Mouse (Mus musculus) C2C12 (cell line): Measurements from ENCODE around the gene Prcp. TPM values are rescaled to one million over a fixed set of nuclear protein-coding genes. Genes with fewer than 3 reads are reported as not detected.

Experiments used
- H3K27me3 ChIP-seq: one replicate; pipeline ENCODE4 v1.6.1; 2011; ENCODE audit not compliant: control insufficient read depth, insufficient read depth, insufficient read length
- H3K36me3 ChIP-seq: one replicate; pipeline ENCODE4 v1.6.1; 2011; ENCODE audit not compliant: control insufficient read depth, insufficient read depth
- H3K4me3 ChIP-seq: one replicate; pipeline ENCODE4 v1.5.1; 2011; ENCODE audit warnings: mild to moderate bottlenecking, control low read depth; ENCODE audit not compliant: poor library complexity, insufficient read depth, severe bottlenecking
- H3K79me2 ChIP-seq: one replicate; pipeline ENCODE4 v1.6.1; 2011; ENCODE audit not compliant: control insufficient read depth, insufficient read depth
- H3K79me3 ChIP-seq: one replicate; pipeline ENCODE4 v1.6.1; 2011; ENCODE audit warnings: low read depth, control low read depth
- H3ac ChIP-seq: one replicate; pipeline ENCODE3; 2011; ENCODE audit warnings: low read depth; ENCODE audit not compliant: control insufficient read depth, insufficient read length
- CEBPB ChIP-seq: IDR thresholded peaks from one replicate; pipeline ENCODE4 v1.6.1; 2011; ENCODE audit warnings: low read depth, mild to moderate bottlenecking, control low read depth, moderate library complexity
- CTCF ChIP-seq: IDR thresholded peaks from one replicate; pipeline ENCODE4 v1.5.1; 2011; ENCODE audit not compliant: control insufficient read depth, insufficient read depth, insufficient read length
- FOSL1 ChIP-seq: IDR thresholded peaks from one replicate; pipeline ENCODE4 v1.8.0; 2011; ENCODE audit warnings: mild to moderate bottlenecking, low read length; ENCODE audit not compliant: poor library complexity, insufficient read depth, severe bottlenecking
- MAX ChIP-seq: IDR thresholded peaks from one replicate; pipeline ENCODE4 v1.6.1; 2011; ENCODE audit warnings: mild to moderate bottlenecking, control low read depth
- MYOD1 ChIP-seq: IDR thresholded peaks from one replicate; pipeline ENCODE4 v1.6.1; 2011; ENCODE audit warnings: low read depth; ENCODE audit not compliant: control insufficient read depth, insufficient read length
- MYOG ChIP-seq: IDR thresholded peaks from one replicate; pipeline ENCODE4 v1.6.1; 2011; ENCODE audit not compliant: control insufficient read depth, insufficient read length; ENCODE audit errors: extremely low read depth
- USF1 ChIP-seq: IDR thresholded peaks from one replicate; pipeline ENCODE4 v1.6.1; 2011; ENCODE audit warnings: low read depth, mild to moderate bottlenecking, control low read depth, moderate library complexity
- long read RNA-seq, 2 experiments: library from polyadenylated mRNA; unstranded; transcript quantifications; one replicate each; pipeline ENCODE4 v2.0.0; 2019 to 2020
- polyA plus RNA-seq: library from polyadenylated mRNA; unstranded; fragments of >200 nt; fragmentation: generic; extraction: Trizol; gene quantifications from one replicate; pipeline ENCODE4 v1.2.1, GENCODE M21; 2012; ENCODE audit warnings: missing spikeins

Gene Prcp
- 17.7 TPM for polyA plus RNA-seq
- long read RNA-seq, experiment 1, transcript Prcp-201 (9 exons, 2,967 nt) = major isoform, 28 of 34 reads
- long read RNA-seq, experiment 1, partial matches to known transcripts = 1 of 34 reads
- long read RNA-seq, experiment 1, other reads (novel, unspliced or antisense) = 5 of 34 reads
- long read RNA-seq, experiment 2, transcript Prcp-201 (9 exons, 2,967 nt) = major isoform, 99 of 110 reads
- long read RNA-seq, experiment 2, partial matches to known transcripts = 6 of 110 reads
- long read RNA-seq, experiment 2, other reads (novel, unspliced or antisense) = 2 of 110 reads

GRCm38 (mm10) chr7:92874116-92874675 lies at the start of gene Prcp, which contains the start of gene Ddias:
TSS of gene Prcp (plus strand) at chr7:92874470.
TSS of gene Ddias (minus strand) at chr7:92874247.
- Histone ChIP-seq H3K4me3 (peak within 1 kb of the TSS; percentile 56), H3K79me2 (peaks cover 62% of the 10 kb centered on the region), H3K36me3 (peaks cover 3% of the 10 kb centered on the region), H3K27me3 (no peaks in the 10 kb centered on the region), H3K79me3 (peaks cover 7% of the 10 kb centered on the region), H3ac (peak within 1 kb of the TSS; percentile 88)
- TF ChIP-seq CTCF (peak; percentile 95), FOSL1 (no peak)

- Histone ChIP-seq H3ac (no peak overlapping the region), H3K27me3 (no peaks in the 10 kb centered on the region), H3K79me3 (no peaks in the 10 kb centered on the region), H3K79me2 (no peaks in the 10 kb centered on the region), H3K4me3 (no peak overlapping the region), H3K36me3 (no peaks in the 10 kb centered on the region)
- no peak for TF ChIP-seq MYOG
- TF ChIP-seq USF1 = no peak
- no peak for TF ChIP-seq MYOD1
- no peak for TF ChIP-seq MAX
Measured at GRCm38 (mm10) chr7:92826248-92826647, 48.0 kb upstream of the Prcp start.

DNA sequence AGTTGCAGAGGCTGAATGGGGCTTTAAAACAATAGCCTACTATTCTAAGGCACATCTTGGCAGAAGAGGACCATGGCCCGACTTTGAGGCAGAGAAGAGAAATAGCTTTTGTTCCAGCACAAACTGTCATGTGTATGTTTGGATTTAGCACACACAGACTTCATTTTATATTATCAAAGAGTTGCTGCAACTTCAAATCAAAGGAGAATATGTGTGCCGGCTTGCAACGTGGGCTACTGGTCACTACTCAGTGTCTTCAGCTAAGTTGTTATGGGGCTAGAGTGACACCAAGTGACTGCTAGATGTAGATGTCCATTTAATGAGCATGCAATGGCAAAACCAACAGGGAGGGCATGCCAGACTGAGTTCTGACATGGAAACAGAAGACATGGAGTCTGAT lies 46.3 kb upstream of the Prcp start:
- no peaks in the 10 kb centered on the region for H3K36me3 ChIP-seq
- no peak overlapping the region for H3ac ChIP-seq
- TF ChIP-seq MYOG = no peak
- H3K4me3 ChIP-seq = no peak overlapping the region
- H3K79me3 ChIP-seq = no peaks in the 10 kb centered on the region
- no peaks in the 10 kb centered on the region for H3K79me2 ChIP-seq
- no peaks in the 10 kb centered on the region for H3K27me3 ChIP-seq

DNA sequence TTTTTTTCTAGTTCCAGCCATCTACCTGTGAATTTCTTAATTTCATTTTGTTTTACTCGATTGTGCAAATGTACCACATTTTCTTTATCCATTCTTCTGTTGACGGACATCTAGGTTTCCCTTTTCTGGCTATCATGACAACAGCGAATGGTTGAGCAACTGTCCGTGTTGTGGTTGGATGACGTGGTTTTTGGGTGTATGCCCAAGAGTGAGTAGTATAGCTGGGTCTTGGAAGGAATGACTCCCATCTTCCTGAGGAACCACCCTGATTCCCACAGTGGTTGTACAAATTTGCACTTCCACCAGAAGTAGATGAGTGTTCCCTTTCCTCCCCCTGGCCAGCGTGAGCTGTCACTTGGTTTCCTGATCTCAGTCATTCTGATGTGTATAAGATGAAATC lies 41.9 kb upstream of the Prcp start:
- H3K79me2 ChIP-seq = no peaks in the 10 kb centered on the region
- no peaks in the 10 kb centered on the region for H3K27me3 ChIP-seq
- H3K79me3 ChIP-seq = no peaks in the 10 kb centered on the region
- no peak overlapping the region for H3K4me3 ChIP-seq
- TF ChIP-seq MAX (no peak), CEBPB (peak; percentile 89)
- H3K36me3 ChIP-seq = no peaks in the 10 kb centered on the region
- H3ac ChIP-seq = no peak overlapping the region

DNA sequence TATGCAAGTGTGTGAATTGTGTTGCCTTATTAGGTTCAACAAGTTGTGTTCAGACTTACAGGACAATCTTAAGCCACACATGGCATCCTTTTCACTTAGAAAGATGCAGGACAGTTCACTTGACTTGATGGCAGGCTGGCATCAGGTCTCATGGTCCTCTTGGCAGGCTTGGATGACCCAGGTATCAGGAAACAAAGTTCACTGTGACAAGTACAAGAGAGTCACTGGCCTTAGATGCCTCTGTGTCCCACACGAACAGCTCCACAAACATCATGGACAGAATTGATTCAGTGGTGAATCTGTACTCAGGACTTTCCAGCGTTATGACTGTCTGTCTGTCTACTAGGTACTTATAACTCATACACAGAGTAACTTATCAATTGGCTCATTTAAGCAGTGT lies 39.9 kb upstream of the Prcp start:
- no peak for TF ChIP-seq CTCF
- no peak for TF ChIP-seq MYOG
- no peak for TF ChIP-seq FOSL1
- TF ChIP-seq CEBPB = no peak
- Histone ChIP-seq H3K4me3 (no peak overlapping the region), H3K79me3 (no peaks in the 10 kb centered on the region), H3K36me3 (no peaks in the 10 kb centered on the region), H3K27me3 (no peaks in the 10 kb centered on the region), H3K79me2 (no peaks in the 10 kb centered on the region), H3ac (no peak overlapping the region)

GRCm38 (mm10) chr7:92836447-92836846 lies 37.8 kb upstream of the Prcp start:
- TF ChIP-seq USF1 (no peak), CTCF (no peak), FOSL1 (no peak), MAX (no peak), MYOG (no peak), MYOD1 (no peak), CEBPB (no peak)
- Histone ChIP-seq H3K79me2 (no peaks in the 10 kb centered on the region), H3ac (no peak overlapping the region), H3K79me3 (no peaks in the 10 kb centered on the region), H3K36me3 (no peaks in the 10 kb centered on the region), H3K4me3 (no peak overlapping the region), H3K27me3 (no peaks in the 10 kb centered on the region)
